Mouse (Mus musculus) small intestine, adult 2 months (tissue): ENCODE data around the gene Mettl7b. TPM values are rescaled to one million over a fixed set of nuclear protein-coding genes. Genes with fewer than 3 reads are reported as not detected.

Experiments used
- H3K27ac ChIP-seq: fragments of 200-500 bp; 2 replicates; pipeline ENCODE4 v1.5.1; 2012; ENCODE audit warnings: low read depth, low read length, control low read depth, inconsistent platforms; ENCODE audit not compliant: insufficient read depth
- H3K27me3 ChIP-seq: fragments of 200-500 bp; 2 replicates; pipeline ENCODE4 v1.6.1; 2012; ENCODE audit warnings: mild to moderate bottlenecking, moderate library complexity, low read length, inconsistent platforms; ENCODE audit not compliant: control insufficient read depth, insufficient read depth
- H3K36me3 ChIP-seq: fragments of 200-500 bp; 2 replicates; pipeline ENCODE4 v1.6.1; 2012; ENCODE audit warnings: mild to moderate bottlenecking, low read length, control low read depth, inconsistent platforms; ENCODE audit not compliant: control insufficient read depth, insufficient read depth
- H3K4me1 ChIP-seq: fragments of 200-500 bp; 2 replicates; pipeline ENCODE4 v1.6.1; 2012; ENCODE audit warnings: low read length, inconsistent platforms, mixed read lengths; ENCODE audit not compliant: control insufficient read depth, insufficient read depth, insufficient read length
- H3K4me3 ChIP-seq: fragments of 200-500 bp; 2 replicates; pipeline ENCODE4 v1.5.1; 2012; ENCODE audit warnings: low read depth, mild to moderate bottlenecking, control low read depth, inconsistent platforms, low read length, moderate library complexity
- CTCF ChIP-seq: fragments of 200-500 bp; IDR thresholded peaks from 2 replicates; pipeline ENCODE4 v1.5.1; 2012; ENCODE audit warnings: low read depth, mild to moderate bottlenecking, control low read depth, inconsistent platforms, low read length, moderate library complexity, mixed read lengths; ENCODE audit not compliant: insufficient replicate concordance, insufficient read length; ENCODE audit errors: extremely low read depth
- POLR2A ChIP-seq: fragments of 200-500 bp; IDR thresholded peaks from 2 replicates; pipeline ENCODE4 v1.6.1; 2012; ENCODE audit warnings: low read depth, mild to moderate bottlenecking, control low read depth, inconsistent platforms, low read length, moderate library complexity
- WGBS: fragments of 180-500 bp; shearing (Covaris S2); methylation state at CpG from one replicate; pipeline ENCODE4 v1.1.7; 2018; 5-methylcytosine and 5-hydroxymethylcytosine counted together
- polyA plus RNA-seq: library from polyadenylated mRNA; depleted of rRNA; stranded (reverse); fragments of >200 nt; gene quantifications from 2 replicates; pipeline ENCODE4 v1.2.3, GENCODE M21; 2012; rRNA removed

The Mettl7b gene
- polyA plus RNA-seq, 1 experiment, result 32.2 TPM

DNA sequence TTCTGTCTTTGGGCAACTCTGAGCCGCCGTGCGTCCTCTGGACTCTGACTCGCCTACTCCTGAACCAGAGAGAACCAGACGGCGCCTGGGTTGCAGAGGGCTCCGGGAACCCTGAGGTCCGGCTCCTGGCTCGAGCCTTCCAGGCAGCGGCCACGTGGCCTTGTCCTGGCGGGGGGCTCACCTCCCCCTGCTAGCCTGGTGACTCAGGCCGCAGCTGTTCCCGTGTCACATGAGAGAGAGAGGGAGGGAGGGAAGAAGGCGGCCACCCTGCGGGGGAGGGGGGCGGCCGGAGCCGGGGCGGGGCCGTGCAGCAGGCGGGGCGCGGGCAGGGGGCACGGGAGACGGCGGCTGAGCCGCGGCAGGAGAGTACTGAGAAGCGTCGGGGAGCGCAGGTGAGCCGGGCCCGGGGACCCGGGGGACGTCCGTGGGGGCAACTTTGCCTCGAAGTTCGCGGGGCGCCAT is 51.2 kb downstream of the Mettl7b start:
- H3K27me3 ChIP-seq, result no peaks in the 10 kb centered on the region; the same call in 1 of the 2 replicates
- H3K4me3 ChIP-seq, result peak overlapping the region; percentile 100
- peaks cover 3% of the 10 kb centered on the region; the same call in 1 of the 2 replicates for H3K4me1 ChIP-seq
- peak overlapping the region; percentile 90 for H3K27ac ChIP-seq
- TF ChIP-seq CTCF (no peak), POLR2A (peak; percentile 70)
- 2% methylated on average over 34 of the region's 41 CpGs for WGBS
- H3K36me3 ChIP-seq, result peaks cover 11% of the 10 kb centered on the region

DNA sequence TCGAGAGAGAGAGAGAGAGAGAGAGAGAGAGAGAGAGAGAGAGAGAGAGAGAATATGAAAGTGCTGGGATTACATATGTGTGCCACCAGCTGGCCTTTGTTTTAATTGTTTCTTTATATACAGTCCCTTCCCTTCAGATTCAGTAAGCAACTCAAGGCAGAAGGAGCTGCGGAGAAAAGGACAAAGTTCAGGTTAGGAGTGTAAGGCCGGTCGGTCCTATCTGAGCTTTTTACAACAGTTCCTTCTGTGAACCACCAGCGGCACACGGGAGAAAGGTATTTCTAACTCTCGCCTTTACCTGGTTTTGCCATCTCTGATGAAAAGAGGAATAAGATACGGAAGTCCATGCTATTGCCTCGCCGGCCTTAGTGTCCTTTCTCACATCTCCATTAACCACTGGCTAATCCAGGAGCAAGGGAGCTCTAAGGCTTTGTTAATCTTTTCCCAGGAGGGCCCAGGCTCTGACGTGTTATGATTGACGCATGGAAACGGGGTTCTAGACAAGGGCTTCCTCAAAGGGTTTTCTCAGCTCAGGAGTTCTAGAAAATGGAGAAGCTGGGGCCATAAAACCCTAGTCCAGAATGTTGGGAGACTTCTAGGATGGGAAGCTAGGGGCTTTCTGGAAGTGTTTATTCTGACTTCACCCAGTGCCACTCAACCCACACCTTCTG is 51.9 kb downstream of the Mettl7b start:
- Histone ChIP-seq H3K27ac (peak overlapping the region; percentile 88), H3K4me3 (peak overlapping the region; percentile 100), H3K36me3 (peaks cover 5% of the 10 kb centered on the region), H3K4me1 (peaks cover 7% of the 10 kb centered on the region; the same call in 1 of the 2 replicates), H3K27me3 (no peaks in the 10 kb centered on the region; the same call in 1 of the 2 replicates)
- 19% methylated on average over 13 of the region's 13 CpGs for WGBS
- no peak for TF ChIP-seq CTCF

Other genes with a start within 250 kb of the Mettl7b start
- 35.0 and 101 TPM in 2 replicates for gene Dgka, start 216.1 kb downstream of the Mettl7b start, polyA plus RNA-seq
- 6.9 and 17.0 TPM in 2 replicates for gene Pym1, start 213.1 kb downstream of the Mettl7b start, polyA plus RNA-seq
- 1.2 and 2.5 TPM in 2 replicates for gene Mmp19, start 170.1 kb downstream of the Mettl7b start, polyA plus RNA-seq
- gene Dnajc14, start 156.9 kb downstream of the Mettl7b start, polyA plus RNA-seq, result 4.6 and 12.1 TPM in 2 replicates
- gene Tmem198b, start 156.6 kb downstream of the Mettl7b start, polyA plus RNA-seq, result 4.6 and 7.0 TPM in 2 replicates
- 0.14 and 0.89 TPM in 2 replicates for gene Sarnp, start 143.7 kb downstream of the Mettl7b start, polyA plus RNA-seq
- 36.4 and 62.8 TPM in 2 replicates for gene Ormdl2, start 139.3 kb downstream of the Mettl7b start, polyA plus RNA-seq
- gene Gdf11, start 69.3 kb downstream of the Mettl7b start, polyA plus RNA-seq, result 0.53 and 0.82 TPM in 2 replicates
- 62.0 and 91.5 TPM in 2 replicates for gene Cd63, start 60.0 kb downstream of the Mettl7b start, polyA plus RNA-seq
- gene Rdh5, start 38.1 kb downstream of the Mettl7b start, polyA plus RNA-seq, result 20.2 and 30.3 TPM in 2 replicates
- gene Bloc1s1, start 37.0 kb downstream of the Mettl7b start, polyA plus RNA-seq, result 88.8 and 147 TPM in 2 replicates
- 8.4 and 14.6 TPM in 2 replicates for gene Itga7, start 27.2 kb downstream of the Mettl7b start, polyA plus RNA-seq
- not detected in 2 replicates for gene Olfr9, start 28.4 kb upstream of the Mettl7b start, polyA plus RNA-seq
- not detected in 2 replicates for gene Olfr763, start 49.8 kb upstream of the Mettl7b start, polyA plus RNA-seq
- not detected in 2 replicates for gene Olfr764-ps1, start 78.9 kb upstream of the Mettl7b start, polyA plus RNA-seq
- gene Olfr765, start 89.0 kb upstream of the Mettl7b start, polyA plus RNA-seq, result not detected in 2 replicates
- not detected in 2 replicates for gene Olfr766-ps1, start 108.0 kb upstream of the Mettl7b start, polyA plus RNA-seq
- not detected in 2 replicates for gene Olfr767, start 121.9 kb upstream of the Mettl7b start, polyA plus RNA-seq
- not detected in 2 replicates for gene Olfr768, start 138.4 kb upstream of the Mettl7b start, polyA plus RNA-seq
- gene Olfr769, start 156.9 kb upstream of the Mettl7b start, polyA plus RNA-seq, result not detected in 2 replicates
- not detected in 2 replicates for gene Olfr770, start 178.0 kb upstream of the Mettl7b start, polyA plus RNA-seq
- not detected in 2 replicates for gene Olfr771, start 203.8 kb upstream of the Mettl7b start, polyA plus RNA-seq
- gene Olfr772, start 216.9 kb upstream of the Mettl7b start, polyA plus RNA-seq, result not detected in 2 replicates
- gene Olfr773, start 226.4 kb upstream of the Mettl7b start, polyA plus RNA-seq, result not detected in 2 replicates